Mouse (Mus musculus) C2C12 (cell line): ENCODE results near the gene Shisa5.

Source experiments
- CEBPB ChIP-seq: IDR thresholded peaks from one replicate; pipeline ENCODE4 v1.6.1; 2011; ENCODE audit warnings: low read depth, mild to moderate bottlenecking, control low read depth, moderate library complexity
- CTCF ChIP-seq: IDR thresholded peaks from one replicate; pipeline ENCODE4 v1.5.1; 2011; ENCODE audit not compliant: control insufficient read depth, insufficient read depth, insufficient read length
- FOSL1 ChIP-seq: IDR thresholded peaks from one replicate; pipeline ENCODE4 v1.8.0; 2011; ENCODE audit warnings: mild to moderate bottlenecking, low read length; ENCODE audit not compliant: poor library complexity, insufficient read depth, severe bottlenecking
- MAX ChIP-seq: IDR thresholded peaks from one replicate; pipeline ENCODE4 v1.6.1; 2011; ENCODE audit warnings: mild to moderate bottlenecking, control low read depth
- MYOD1 ChIP-seq: IDR thresholded peaks from one replicate; pipeline ENCODE4 v1.6.1; 2011; ENCODE audit warnings: low read depth; ENCODE audit not compliant: control insufficient read depth, insufficient read length
- MYOG ChIP-seq: IDR thresholded peaks from one replicate; pipeline ENCODE4 v1.6.1; 2011; ENCODE audit not compliant: control insufficient read depth, insufficient read length; ENCODE audit errors: extremely low read depth
- USF1 ChIP-seq: IDR thresholded peaks from one replicate; pipeline ENCODE4 v1.6.1; 2011; ENCODE audit warnings: low read depth, mild to moderate bottlenecking, control low read depth, moderate library complexity

- TF ChIP-seq CTCF (no peak), USF1 (no peak), MYOD1 (no peak), MAX (no peak), MYOG (no peak), CEBPB (no peak), FOSL1 (no peak)
Observed at GRCm38 (mm10) chr9:109056081-109056690, 17.8 kb downstream of the Shisa5 start.
